Mouse (Mus musculus) olfactory bulb, adult 2 months (tissue): ENCODE results near the gene Nfasc.

Experiments used
- CTCF ChIP-seq: fragments of 200-500 bp; IDR thresholded peaks from 2 replicates; pipeline ENCODE4 v1.5.1; 2012; ENCODE audit warnings: low read depth, mild to moderate bottlenecking, low read length, moderate library complexity; ENCODE audit not compliant: insufficient read depth
- POLR2A ChIP-seq: fragments of 200-500 bp; IDR thresholded peaks from 2 replicates; pipeline ENCODE4 v1.6.1; 2012; ENCODE audit warnings: mild to moderate bottlenecking, low read depth, low read length, moderate library complexity; ENCODE audit not compliant: insufficient read depth

DNA sequence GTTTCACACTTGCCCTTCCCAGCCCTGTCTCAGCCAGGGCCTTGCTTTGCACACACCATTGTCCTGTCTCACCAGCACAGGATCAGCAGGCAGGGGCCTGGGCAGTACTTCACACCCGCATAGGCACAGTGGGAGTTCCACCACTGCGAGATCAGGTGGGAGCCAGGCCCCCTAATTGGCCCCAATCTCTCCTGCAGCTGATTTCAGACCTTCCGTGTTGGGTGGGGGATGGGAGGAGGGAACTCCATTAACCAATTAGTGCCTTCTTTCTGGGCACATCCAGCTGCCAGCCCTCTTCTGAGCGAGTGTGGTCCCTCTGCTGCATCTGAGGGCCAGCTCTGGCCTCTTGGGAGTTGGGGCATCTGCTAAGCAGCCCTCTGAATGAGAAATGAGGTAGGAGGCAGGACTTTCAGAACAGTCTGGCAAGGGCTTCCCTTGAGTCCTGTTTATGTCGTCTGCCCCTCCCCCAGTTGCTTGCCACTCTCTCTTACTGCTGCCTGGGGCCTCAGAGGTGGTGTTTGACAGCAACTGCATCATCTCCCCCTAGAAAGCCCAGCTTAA is 210.9 kb downstream of the Nfasc start:
- TF ChIP-seq POLR2A (no peak), CTCF (no peak)
